Mouse (Mus musculus) CH12.LX (cell line): ENCODE results near the gene AK157302.

Experiments
- CTCF ChIP-seq, 2 experiments: IDR thresholded peaks in 1 of 2; conservative IDR thresholded peaks in 1 of 2; 2 replicates each; pipeline ENCODE4 v1.5.1; 2011 to 2012; ENCODE audit warnings: low read depth in 2 of 2, low read length in 2 of 2, improper control_type of control experiment in 1 of 2, inconsistent platforms in 1 of 2, mild to moderate bottlenecking in 1 of 2, moderate library complexity in 1 of 2
- EP300 ChIP-seq: IDR thresholded peaks from 2 replicates; pipeline ENCODE4 v1.6.1; 2011; ENCODE audit warnings: low read length, improper control_type of control experiment
- NRF1 ChIP-seq: IDR thresholded peaks from 2 replicates; pipeline ENCODE4 v1.6.1; 2014; ENCODE audit warnings: low read depth, mild to moderate bottlenecking, inconsistent platforms, low read length, improper control_type of control experiment, moderate library complexity
- SMC3 ChIP-seq: IDR thresholded peaks from 2 replicates; pipeline ENCODE4 v1.6.1; 2011; ENCODE audit warnings: low read depth, low read length, improper control_type of control experiment

DNA sequence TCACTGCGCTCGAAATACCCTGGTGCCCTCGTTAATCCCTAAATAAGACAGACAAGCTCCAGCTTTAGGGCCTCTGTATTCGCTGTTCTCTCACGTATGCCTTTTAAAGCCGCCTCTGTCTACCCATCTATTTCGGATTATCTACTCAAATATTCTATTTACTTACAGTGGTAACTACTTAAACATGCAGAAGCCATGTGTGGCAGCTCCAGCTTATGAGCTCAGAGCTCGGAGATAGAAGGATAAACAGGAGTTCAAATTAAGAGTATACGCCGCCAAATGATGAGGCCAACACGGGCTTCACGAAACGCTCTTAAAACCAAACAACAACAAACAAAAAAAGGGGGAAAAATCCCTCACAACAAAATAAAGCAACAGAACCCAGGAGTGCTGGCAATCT, 42.0 kb upstream of the AK157302 start:
- TF ChIP-seq CTCF (conservative IDR thresholded peaks at IDR 0.05 in 1 of 2, IDR thresholded peaks at IDR 0.05 in 1 of 2; ENCODE audit: low read depth in 2 of 2, low read length in 2 of 2) (no peak), NRF1 (no peak), SMC3 (no peak), EP300 (no peak)
